Mouse (Mus musculus) limb, embryonic 15.5 days (tissue): ENCODE data around the gene Eps8l3. TPM values are rescaled to one million over a fixed set of nuclear protein-coding genes. Genes with fewer than 3 reads are reported as not detected.
A peak's percentile ranks its signal among the peaks of the same experiment; 100 is the strongest.

Experiments
- ATAC-seq: fragments of 200-750 bp; cut with Nextera tagmentation; 2 replicates; pipeline ENCODE4 v1.8.0; 2017; ENCODE audit warnings: low read depth, moderate TSS enrichment; ENCODE audit not compliant: insufficient number of reproducible peaks, low FRiP score, low TSS enrichment
- H3K27ac ChIP-seq: fragments of 300-500 bp; sonication (generic); 2 replicates; pipeline ENCODE4 v1.5.1; 2015; ENCODE audit warnings: moderate library complexity, mild to moderate bottlenecking, inconsistent platforms
- H3K27me3 ChIP-seq: fragments of 300-500 bp; sonication (generic); 2 replicates; pipeline ENCODE4 v1.6.1; 2015; ENCODE audit warnings: inconsistent platforms
- H3K36me3 ChIP-seq: fragments of 300-500 bp; sonication (generic); 2 replicates; pipeline ENCODE4 v1.6.1; 2015; ENCODE audit warnings: inconsistent platforms
- H3K4me1 ChIP-seq: fragments of 300-500 bp; sonication (generic); 2 replicates; pipeline ENCODE4 v1.6.1; 2015; ENCODE audit warnings: inconsistent platforms
- H3K4me2 ChIP-seq: fragments of 300-500 bp; sonication (generic); 2 replicates; pipeline ENCODE4 v1.6.1; 2015; ENCODE audit warnings: mild to moderate bottlenecking, inconsistent platforms
- H3K4me3 ChIP-seq: fragments of 300-500 bp; sonication (generic); 2 replicates; pipeline ENCODE4 v1.5.1; 2015; ENCODE audit warnings: mild to moderate bottlenecking, inconsistent platforms
- H3K9ac ChIP-seq: fragments of 300-500 bp; sonication (generic); 2 replicates; pipeline ENCODE4 v1.6.1; 2015; ENCODE audit warnings: inconsistent platforms
- H3K9me3 ChIP-seq: fragments of 300-500 bp; sonication (generic); 2 replicates; pipeline ENCODE4 v1.6.1; 2016; ENCODE audit warnings: inconsistent platforms
- WGBS: fragments of 180-500 bp; shearing (Covaris S2); methylation state at CpG from one replicate; pipeline ENCODE4 v1.1.7; 2015; 5-methylcytosine and 5-hydroxymethylcytosine counted together
- polyA plus RNA-seq: library from polyadenylated mRNA; unstranded; fragments of >200 nt; fragmentation: Nextera tagmentation; extraction: Ambion mirVana; gene quantifications from 2 replicates; pipeline ENCODE4 v1.2.1, GENCODE M21; 2015

The Eps8l3 gene
- polyA plus RNA-seq, 1 experiment from 2014 or later: not detected

DNA sequence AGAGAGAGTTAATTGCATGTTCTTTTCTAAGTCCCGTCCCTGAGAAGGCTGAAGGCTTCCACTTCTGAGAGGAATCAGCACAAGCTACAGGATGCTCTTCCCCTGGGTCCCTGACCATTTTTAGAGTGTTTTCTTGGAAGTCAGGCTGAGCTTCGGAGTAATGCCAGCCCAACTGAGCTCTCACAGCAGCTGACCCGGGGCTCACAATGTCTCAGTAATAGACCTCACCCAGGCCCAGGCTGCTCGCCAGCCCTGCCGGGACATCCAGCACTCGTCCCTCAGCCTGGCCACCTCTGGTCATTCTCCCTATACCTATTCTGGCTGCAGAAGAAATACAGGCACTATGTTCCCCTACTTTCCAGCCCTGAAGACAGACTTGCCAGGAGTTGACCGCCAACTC lies 35.7 kb upstream of the Eps8l3 start:
- ATAC-seq: no peak
- Histone ChIP-seq H3K4me1 (peaks cover 14% of the 10 kb centered on the region; the same call in 1 of the 2 replicates), H3K9ac (no peak overlapping the region), H3K4me3 (no peak overlapping the region), H3K27ac (no peak overlapping the region), H3K36me3 (no peaks in the 10 kb centered on the region), H3K9me3 (no peaks in the 10 kb centered on the region), H3K27me3 (no peaks in the 10 kb centered on the region), H3K4me2 (no peak overlapping the region)
- WGBS: 68% methylated on average over 7 of the region's 7 CpGs

DNA sequence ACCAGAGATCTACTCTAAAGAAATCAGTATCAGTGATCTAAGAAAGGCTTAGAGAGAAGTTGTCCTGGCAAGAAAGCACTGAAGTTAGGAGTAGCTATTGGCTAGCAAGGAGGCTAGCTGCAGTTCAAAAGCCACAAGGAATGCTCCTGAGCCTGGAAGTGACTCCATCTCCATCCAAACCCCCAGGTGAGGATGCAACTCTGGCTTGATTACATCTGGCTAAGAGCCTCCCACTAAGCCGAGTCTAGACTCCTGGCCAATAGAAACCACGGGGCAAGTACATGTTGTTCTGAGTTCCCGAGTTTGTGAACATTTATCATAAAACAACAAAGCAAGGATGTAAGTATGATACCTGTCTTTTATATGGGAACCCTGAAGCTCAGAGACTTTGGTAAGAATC lies 33.6 kb upstream of the Eps8l3 start:
- Histone ChIP-seq H3K4me3 (no peak overlapping the region), H3K36me3 (no peaks in the 10 kb centered on the region), H3K4me2 (no peak overlapping the region), H3K27me3 (no peaks in the 10 kb centered on the region), H3K27ac (no peak overlapping the region), H3K9ac (no peak overlapping the region), H3K9me3 (no peaks in the 10 kb centered on the region), H3K4me1 (peaks cover 14% of the 10 kb centered on the region; the same call in 1 of the 2 replicates)
- no peak for ATAC-seq
- 86% methylated on average over 3 of the region's 3 CpGs for WGBS

GRCm38 (mm10) chr3:107844001-107844400 lies 33.0 kb upstream of the Eps8l3 start:
- H3K9ac ChIP-seq: no peak overlapping the region
- no peak for ATAC-seq
- whole genome bisulfite sequencing: 76% methylated on average over 3 of the region's 3 CpGs

GRCm38 (mm10) chr3:107844499-107844898 lies 32.5 kb upstream of the Eps8l3 start:
- ATAC-seq: no peak
- 67% methylated on average over 2 of the region's 2 CpGs for WGBS
- peaks cover 14% of the 10 kb centered on the region; the same call in 1 of the 2 replicates for H3K4me1 ChIP-seq

More at GRCm38 (mm10) chr3:107844001-107844400, 33.0 kb upstream of the Eps8l3 start:
- Histone ChIP-seq H3K36me3 (no peaks in the 10 kb centered on the region), H3K4me1 (peaks cover 14% of the 10 kb centered on the region; the same call in 1 of the 2 replicates), H3K4me2 (no peak overlapping the region), H3K4me3 (no peak overlapping the region), H3K27ac (no peak overlapping the region), H3K27me3 (no peaks in the 10 kb centered on the region), H3K9me3 (no peaks in the 10 kb centered on the region)

DNA sequence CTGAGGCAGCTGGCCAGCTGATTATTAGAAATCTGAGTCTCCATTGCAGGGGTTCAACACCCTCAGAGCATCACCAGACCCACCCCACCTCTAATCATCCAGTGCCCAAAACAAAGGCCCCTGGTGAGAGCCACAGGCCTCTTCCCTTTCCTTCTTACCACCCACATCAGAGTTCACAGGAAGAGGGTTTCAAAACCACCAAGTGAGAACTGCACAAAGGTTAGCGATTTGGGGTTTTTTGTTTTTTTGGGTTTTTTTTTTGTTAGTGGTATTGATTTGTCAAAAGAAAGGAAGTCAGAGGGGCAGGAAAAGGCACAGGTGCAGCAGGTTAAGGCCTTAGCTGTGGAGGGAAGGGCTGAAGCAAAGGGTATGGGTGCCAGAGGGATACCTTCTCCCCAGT lies 30.9 kb upstream of the Eps8l3 start:
- Histone ChIP-seq H3K9ac (no peak overlapping the region), H3K27ac (no peak overlapping the region), H3K9me3 (no peaks in the 10 kb centered on the region), H3K36me3 (no peaks in the 10 kb centered on the region), H3K4me2 (no peak overlapping the region), H3K4me3 (no peak overlapping the region), H3K4me1 (peaks cover 27% of the 10 kb centered on the region), H3K27me3 (no peaks in the 10 kb centered on the region)
- WGBS: 86% methylated on average over 1 of the region's 1 CpGs
- ATAC-seq: no peak

More at GRCm38 (mm10) chr3:107844499-107844898, 32.5 kb upstream of the Eps8l3 start:
- Histone ChIP-seq H3K9ac (no peak overlapping the region), H3K27me3 (no peaks in the 10 kb centered on the region), H3K9me3 (no peaks in the 10 kb centered on the region), H3K4me2 (no peak overlapping the region), H3K36me3 (no peaks in the 10 kb centered on the region), H3K4me3 (no peak overlapping the region), H3K27ac (no peak overlapping the region)

DNA sequence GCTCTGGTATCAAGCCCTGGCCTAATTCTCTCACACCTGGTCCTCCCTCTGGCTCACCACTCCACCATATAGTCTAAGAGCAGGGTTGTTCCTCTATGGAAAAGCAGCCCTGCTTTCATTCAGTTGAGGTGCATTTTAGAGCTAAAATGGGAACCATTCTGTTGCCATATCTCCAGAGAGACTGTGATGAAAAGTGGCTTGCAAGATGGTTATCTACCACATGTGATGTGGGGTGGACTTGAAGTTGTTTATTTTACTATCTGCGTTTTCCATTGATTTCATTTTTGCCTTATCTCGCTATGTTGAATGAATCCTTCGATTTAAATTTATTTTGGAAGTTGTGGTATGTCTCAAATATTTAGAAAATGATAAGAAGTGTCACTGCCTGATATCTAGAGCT lies 30.2 kb upstream of the Eps8l3 start:
- H3K4me2 ChIP-seq: no peak overlapping the region
- WGBS: 87% methylated on average over 3 of the region's 3 CpGs
- H3K4me1 ChIP-seq: peaks cover 20% of the 10 kb centered on the region
- H3K36me3 ChIP-seq: no peaks in the 10 kb centered on the region
- no peaks in the 10 kb centered on the region for H3K9me3 ChIP-seq
- no peak overlapping the region for H3K9ac ChIP-seq
- H3K4me3 ChIP-seq: no peak overlapping the region
- no peak for ATAC-seq
- H3K27me3 ChIP-seq: no peaks in the 10 kb centered on the region
- no peak overlapping the region for H3K27ac ChIP-seq

- peaks cover 25% of the 10 kb centered on the region for H3K4me1 ChIP-seq
- H3K27me3 ChIP-seq: no peaks in the 10 kb centered on the region
- H3K4me3 ChIP-seq: no peak overlapping the region
- H3K9ac ChIP-seq: no peak overlapping the region
- H3K27ac ChIP-seq: no peak overlapping the region
- no peak for ATAC-seq
- no peaks in the 10 kb centered on the region for H3K36me3 ChIP-seq
- no peaks in the 10 kb centered on the region for H3K9me3 ChIP-seq
- WGBS: 45% methylated on average over 4 of the region's 4 CpGs
- no peak overlapping the region for H3K4me2 ChIP-seq
Observed at GRCm38 (mm10) chr3:107848126-107848525, 28.9 kb upstream of the Eps8l3 start.

DNA sequence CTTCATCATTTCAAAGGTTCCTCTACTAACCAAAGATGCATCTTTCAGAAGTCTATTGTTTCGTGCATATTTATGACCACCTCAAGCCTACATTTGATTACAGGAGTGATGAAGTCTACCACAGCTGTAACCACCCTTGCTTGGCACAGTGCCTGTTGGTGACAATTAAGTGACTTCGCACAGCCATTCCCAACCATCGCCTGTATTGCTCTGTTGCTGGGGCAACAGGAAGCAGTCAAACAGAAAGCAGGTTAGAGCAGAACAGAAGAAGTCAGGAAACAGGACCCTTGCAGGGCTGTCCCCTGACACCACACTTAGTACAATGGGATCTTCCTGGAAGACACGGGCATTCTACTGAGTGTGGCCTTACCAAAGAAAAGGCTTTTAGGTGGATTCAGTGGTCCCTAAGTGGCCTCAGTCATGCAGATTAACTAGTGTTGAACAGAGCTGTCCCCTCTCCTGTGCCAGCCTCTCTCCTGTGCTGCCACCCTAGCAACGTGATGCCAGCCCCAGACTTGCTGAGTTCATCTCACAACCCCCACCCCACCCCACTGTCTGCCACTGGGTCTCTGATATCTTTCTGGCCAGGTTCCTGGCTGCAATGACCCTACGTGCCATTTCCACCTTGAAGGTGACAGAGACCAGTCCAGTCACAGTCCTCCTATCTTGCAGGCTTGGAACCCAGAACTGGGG lies 27.9 kb upstream of the Eps8l3 start:
- Histone ChIP-seq H3K9me3 (no peaks in the 10 kb centered on the region), H3K9ac (no peak overlapping the region), H3K4me2 (no peak overlapping the region), H3K4me1 (peaks cover 23% of the 10 kb centered on the region), H3K27me3 (no peaks in the 10 kb centered on the region), H3K4me3 (no peak overlapping the region), H3K36me3 (no peaks in the 10 kb centered on the region), H3K27ac (no peak overlapping the region)
- 64% methylated on average over 6 of the region's 6 CpGs for WGBS
- no peak for ATAC-seq

GRCm38 (mm10) chr3:107849693-107850031 lies 27.4 kb upstream of the Eps8l3 start:
- peak overlapping the region; percentile 22; the same call in 1 of the 2 replicates for H3K27ac ChIP-seq
- WGBS: 66% methylated on average over 2 of the region's 2 CpGs

DNA sequence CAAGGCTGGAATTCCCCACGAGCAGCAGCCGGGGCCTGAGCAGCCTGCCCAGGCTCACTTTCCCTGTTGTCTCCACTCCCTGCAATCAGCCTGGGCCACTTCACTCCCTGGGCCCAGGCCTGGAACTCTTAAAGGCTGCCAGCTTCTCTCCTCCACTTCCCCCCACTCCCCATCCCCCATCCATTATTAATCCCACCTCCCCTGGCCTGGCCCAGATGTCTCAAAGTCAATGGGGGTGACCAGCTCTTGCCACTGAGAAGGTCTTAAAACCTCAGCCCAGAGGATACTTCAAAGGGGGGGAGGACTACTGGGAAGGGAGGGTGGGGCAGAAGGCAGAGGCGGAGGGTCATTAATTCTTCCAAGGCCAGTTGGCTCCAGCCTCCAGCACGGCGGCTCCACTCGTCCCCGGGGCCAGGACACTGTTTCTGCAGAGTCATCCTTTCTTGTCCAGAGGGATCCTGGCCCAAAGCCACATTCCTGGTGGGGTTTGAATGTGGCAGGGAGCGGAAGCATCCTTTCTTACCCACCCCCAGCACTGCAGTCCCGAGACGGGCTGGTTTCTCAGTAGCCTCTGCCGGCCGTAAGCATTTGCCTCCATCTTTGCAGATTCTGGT lies 26.5 kb upstream of the Eps8l3 start:
- H3K9me3 ChIP-seq: no peaks in the 10 kb centered on the region
- H3K36me3 ChIP-seq: no peaks in the 10 kb centered on the region
- H3K27me3 ChIP-seq: no peaks in the 10 kb centered on the region
- 15% methylated on average over 12 of the region's 12 CpGs for WGBS
- 0 out of 2 replicates have a peak, but pooled peaks have one; percentile 30 for ATAC-seq
- H3K4me3 ChIP-seq: no peak overlapping the region
- H3K4me1 ChIP-seq: peaks cover 24% of the 10 kb centered on the region
- peak overlapping the region; percentile 22 for H3K27ac ChIP-seq
- peak overlapping the region; percentile 22; the same call in 1 of the 2 replicates for H3K4me2 ChIP-seq
- H3K9ac ChIP-seq: no peak overlapping the region

More at GRCm38 (mm10) chr3:107849693-107850031, 27.4 kb upstream of the Eps8l3 start:
- H3K9ac ChIP-seq: no peak overlapping the region
- H3K4me1 ChIP-seq: peaks cover 20% of the 10 kb centered on the region
- no peak overlapping the region for H3K4me2 ChIP-seq
- no peak for ATAC-seq
- H3K36me3 ChIP-seq: no peaks in the 10 kb centered on the region
- no peaks in the 10 kb centered on the region for H3K27me3 ChIP-seq
- H3K9me3 ChIP-seq: no peaks in the 10 kb centered on the region
- no peak overlapping the region for H3K4me3 ChIP-seq

GRCm38 (mm10) chr3:107852786-107853185 lies 24.2 kb upstream of the Eps8l3 start:
- no peak overlapping the region for H3K9ac ChIP-seq
- H3K27me3 ChIP-seq: no peaks in the 10 kb centered on the region
- no peak for ATAC-seq
- WGBS: 38% methylated on average over 7 of the region's 7 CpGs
- H3K36me3 ChIP-seq: no peaks in the 10 kb centered on the region
- H3K27ac ChIP-seq: no peak overlapping the region
- no peak overlapping the region for H3K4me3 ChIP-seq
- peaks cover 24% of the 10 kb centered on the region for H3K4me1 ChIP-seq
- no peaks in the 10 kb centered on the region for H3K9me3 ChIP-seq
- no peak overlapping the region for H3K4me2 ChIP-seq
